Mouse (Mus musculus) myocyte (in vitro differentiated cells): Measurements from ENCODE around the gene Prkag2.

ENCODE experiments used
- MAX ChIP-seq: IDR thresholded peaks from one replicate; pipeline ENCODE4 v1.6.1; 2011; ENCODE audit warnings: low read depth, mild to moderate bottlenecking, control low read depth
- POLR2A ChIP-seq: IDR thresholded peaks from one replicate; pipeline ENCODE4 v1.6.1; 2011; ENCODE audit warnings: low read depth, mild to moderate bottlenecking, control low read depth, moderate library complexity; ENCODE audit not compliant: insufficient read length
- USF1 ChIP-seq: IDR thresholded peaks from one replicate; pipeline ENCODE4 v1.6.1; 2011; ENCODE audit warnings: low read depth, mild to moderate bottlenecking, control low read depth, moderate library complexity

GRCm38 (mm10) chr5:25079766-25080265 is 20.6 kb downstream of the Prkag2 start:
- TF ChIP-seq POLR2A = no peak
- no peak for TF ChIP-seq MAX
- no peak for TF ChIP-seq USF1
